Mouse (Mus musculus) intestine, embryonic 14.5 days (tissue): Measurements from ENCODE around the gene Xpo4. TPM values are rescaled to one million over a fixed set of nuclear protein-coding genes. Genes with fewer than 3 reads are reported as not detected.

Experiments
- ATAC-seq: fragments of 200-750 bp; cut with Nextera tagmentation; replicated peaks from 2 replicates; pipeline ENCODE4 v1.8.0; 2017; ENCODE audit warnings: low read depth, moderate number of reproducible peaks, moderate TSS enrichment, moderate library complexity; ENCODE audit not compliant: low FRiP score, low TSS enrichment
- DNase-seq: peaks from one replicate; pipeline ENCODE4 v3.0.0-alpha.2; 2018; ENCODE audit warnings: low spot score
- H3K27ac ChIP-seq: fragments of 300-500 bp; sonication (generic); 2 replicates; pipeline ENCODE4 v1.5.1; 2014; ENCODE audit warnings: low read depth, mild to moderate bottlenecking, control low read depth
- H3K27me3 ChIP-seq: fragments of 300-500 bp; sonication (generic); replicated peaks from 2 replicates; pipeline ENCODE4 v1.6.1; 2014; ENCODE audit warnings: low read length, control low read depth; ENCODE audit not compliant: control insufficient read depth, insufficient read depth
- H3K36me3 ChIP-seq: fragments of 300-500 bp; sonication (generic); 2 replicates; pipeline ENCODE4 v1.6.1; 2014; ENCODE audit warnings: low read length, control low read depth; ENCODE audit not compliant: control insufficient read depth, insufficient read depth
- H3K4me1 ChIP-seq: fragments of 300-500 bp; sonication (generic); replicated peaks from 2 replicates; pipeline ENCODE4 v1.6.1; 2014; ENCODE audit warnings: low read length, control low read depth, mixed read lengths; ENCODE audit not compliant: control insufficient read depth, insufficient read depth
- H3K4me2 ChIP-seq: fragments of 300-500 bp; sonication (generic); 2 replicates; pipeline ENCODE4 v1.6.1; 2014; ENCODE audit warnings: low read length
- H3K4me3 ChIP-seq: fragments of 300-500 bp; sonication (generic); 2 replicates; pipeline ENCODE4 v1.5.1; 2014; ENCODE audit warnings: low read depth, low read length, control low read depth, mixed read lengths
- H3K9ac ChIP-seq: fragments of 300-500 bp; sonication (generic); 2 replicates; pipeline ENCODE4 v1.6.1; 2014; ENCODE audit warnings: mild to moderate bottlenecking, low read length
- H3K9me3 ChIP-seq: fragments of 300-500 bp; sonication (generic); 2 replicates; pipeline ENCODE4 v1.6.1; 2016; ENCODE audit warnings: low read length, control low read depth; ENCODE audit not compliant: control insufficient read depth
- WGBS: fragments of 180-500 bp; shearing (Covaris S2); extraction: QIAGEN DNeasy Blood & Tissue Kit; methylation state at CpG from one replicate; pipeline ENCODE4 v1.1.7; 2014; 5-methylcytosine and 5-hydroxymethylcytosine counted together
- polyA plus RNA-seq: library from polyadenylated mRNA; unstranded; fragments of >200 nt; fragmentation: Nextera tagmentation; extraction: Ambion mirVana; gene quantifications from 2 replicates; pipeline ENCODE4 v1.2.1, GENCODE M21; 2014

Xpo4 gene
- 34.9 and 37.6 TPM in 2 replicates for polyA plus RNA-seq

- H3K4me2 ChIP-seq = peak within 1 kb of the TSS; percentile 91
- peak within 1 kb of the TSS; percentile 81 for H3K9ac ChIP-seq
- WGBS = under 1% methylated on average over 80 of the region's 80 CpGs
These were observed at the start of gene Xpo4 for GRCm38 (mm10) chr14:57664822-57665627. Xpo4 (minus strand) TSS chr14:57665430.

GRCm38 (mm10) chr14:57712884-57713283 is 47.7 kb upstream of the Xpo4 start:
- Histone ChIP-seq H3K36me3 (peaks cover 14% of the 10 kb centered on the region), H3K27ac (no peak overlapping the region), H3K4me1 (peaks cover 12% of the 10 kb centered on the region; the same call in 1 of the 2 replicates), H3K9me3 (no peaks in the 10 kb centered on the region), H3K27me3 (no peaks in the 10 kb centered on the region), H3K4me3 (no peak overlapping the region), H3K9ac (no peak overlapping the region), H3K4me2 (no peak overlapping the region)
- DNase-seq = no peak
- 88% methylated on average over 1 of the region's 1 CpGs for WGBS
- no peak for ATAC-seq

More at GRCm38 (mm10) chr14:57664822-57665627, at the start of gene Xpo4:
- DNase-seq (peak; percentile 90), ATAC-seq (peak; percentile 94)
- no peaks in the 10 kb centered on the region for H3K9me3 ChIP-seq
- H3K4me3 ChIP-seq = peak within 1 kb of the TSS; percentile 80
- H3K27ac ChIP-seq = peak within 1 kb of the TSS; percentile 91
- no peaks in the 10 kb centered on the region for H3K27me3 ChIP-seq
- H3K36me3 ChIP-seq = no peaks in the 10 kb centered on the region
- H3K4me1 ChIP-seq = peaks cover 9% of the 10 kb centered on the region; the same call in 1 of the 2 replicates

GRCm38 (mm10) chr14:57711059-57711458 is 45.8 kb upstream of the Xpo4 start:
- Histone ChIP-seq H3K9ac (no peak overlapping the region), H3K4me1 (peaks cover 15% of the 10 kb centered on the region; the same call in 1 of the 2 replicates), H3K36me3 (peaks cover 6% of the 10 kb centered on the region; the same call in 1 of the 2 replicates), H3K4me2 (no peak overlapping the region), H3K4me3 (no peak overlapping the region), H3K27ac (no peak overlapping the region), H3K27me3 (no peaks in the 10 kb centered on the region), H3K9me3 (no peaks in the 10 kb centered on the region)
- no peak for DNase-seq
- 83% methylated on average over 6 of the region's 6 CpGs for WGBS
- no peak for ATAC-seq

DNA sequence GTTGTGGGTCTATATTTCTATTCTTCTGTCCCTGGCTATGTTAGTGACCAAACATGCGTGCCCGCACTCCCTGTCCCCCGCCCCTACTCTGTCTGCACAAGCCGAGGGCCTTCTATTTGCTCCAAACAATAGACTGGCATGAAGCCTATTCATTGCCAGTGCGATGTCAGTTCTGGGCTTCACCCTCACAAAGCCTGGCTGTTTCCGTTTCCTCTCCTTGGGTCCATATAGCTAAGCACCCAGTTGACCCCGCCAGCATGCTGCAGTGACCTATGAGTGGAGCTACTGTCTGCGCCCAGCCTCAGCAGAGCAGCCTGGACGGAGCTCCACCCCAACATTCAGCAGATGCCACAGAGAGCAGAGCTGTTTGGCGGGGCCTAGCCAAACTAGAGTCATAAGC is 43.9 kb upstream of the Xpo4 start:
- Histone ChIP-seq H3K4me2 (no peak overlapping the region), H3K9ac (no peak overlapping the region), H3K36me3 (peaks cover 13% of the 10 kb centered on the region; the same call in 1 of the 2 replicates), H3K4me1 (peaks cover 15% of the 10 kb centered on the region; the same call in 1 of the 2 replicates), H3K4me3 (no peak overlapping the region), H3K27me3 (no peaks in the 10 kb centered on the region), H3K9me3 (no peaks in the 10 kb centered on the region), H3K27ac (no peak overlapping the region)
- DNase-seq = no peak
- ATAC-seq = no peak
- WGBS = 73% methylated on average over 10 of the region's 10 CpGs

- WGBS = 75% methylated on average over 7 of the region's 7 CpGs
- no peak overlapping the region for H3K4me3 ChIP-seq
- DNase-seq = no peak
- no peak overlapping the region for H3K4me2 ChIP-seq
- H3K4me1 ChIP-seq = peaks cover 15% of the 10 kb centered on the region; the same call in 1 of the 2 replicates
- H3K36me3 ChIP-seq = peaks cover 13% of the 10 kb centered on the region; the same call in 1 of the 2 replicates
- H3K9me3 ChIP-seq = no peaks in the 10 kb centered on the region
- no peak overlapping the region for H3K27ac ChIP-seq
- H3K9ac ChIP-seq = no peak overlapping the region
- ATAC-seq = no peak
- no peaks in the 10 kb centered on the region for H3K27me3 ChIP-seq
These were observed 43.4 kb upstream of the Xpo4 start for GRCm38 (mm10) chr14:57708580-57708979.

- WGBS = 61% methylated on average over 18 of the region's 18 CpGs
- DNase-seq = no peak
- Histone ChIP-seq H3K36me3 (peaks cover 18% of the 10 kb centered on the region; the same call in 1 of the 2 replicates), H3K27ac (peak overlapping the region; percentile 20), H3K9ac (no peak overlapping the region), H3K4me3 (no peak overlapping the region), H3K4me1 (peaks cover 15% of the 10 kb centered on the region; the same call in 1 of the 2 replicates), H3K9me3 (no peaks in the 10 kb centered on the region), H3K27me3 (no peaks in the 10 kb centered on the region), H3K4me2 (no peak overlapping the region)
- no peak for ATAC-seq
These were observed 42.1 kb upstream of the Xpo4 start for GRCm38 (mm10) chr14:57707100-57707893.

DNA sequence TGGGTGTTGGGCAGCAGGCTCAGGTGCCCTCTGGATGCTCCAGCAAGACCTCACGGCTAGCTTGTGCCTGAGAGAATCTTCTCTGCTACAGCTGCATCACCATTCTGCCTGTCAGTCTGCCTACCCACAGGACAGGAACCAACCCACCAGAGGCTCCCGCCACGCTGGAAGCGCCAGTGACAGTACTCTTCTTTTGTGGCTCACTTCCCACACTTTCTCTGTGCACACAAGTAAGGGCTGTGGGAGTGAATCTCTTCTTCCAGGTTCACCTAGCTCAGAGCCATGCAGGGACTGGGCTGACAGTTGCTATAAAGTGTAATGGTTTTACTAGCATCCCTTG is 41.5 kb upstream of the Xpo4 start:
- H3K27ac ChIP-seq = no peak overlapping the region
- H3K4me1 ChIP-seq = peaks cover 15% of the 10 kb centered on the region; the same call in 1 of the 2 replicates
- no peak overlapping the region for H3K4me3 ChIP-seq
- ATAC-seq (no peak), DNase-seq (no peak)
- H3K4me2 ChIP-seq = no peak overlapping the region
- WGBS = 86% methylated on average over 4 of the region's 4 CpGs
- no peaks in the 10 kb centered on the region for H3K27me3 ChIP-seq
- H3K9ac ChIP-seq = no peak overlapping the region
- H3K9me3 ChIP-seq = no peaks in the 10 kb centered on the region
- peaks cover 23% of the 10 kb centered on the region for H3K36me3 ChIP-seq

- Histone ChIP-seq H3K9ac (no peak overlapping the region), H3K9me3 (no peaks in the 10 kb centered on the region), H3K27ac (no peak overlapping the region), H3K4me3 (no peak overlapping the region), H3K4me2 (no peak overlapping the region), H3K36me3 (peaks cover 26% of the 10 kb centered on the region), H3K4me1 (peaks cover 15% of the 10 kb centered on the region; the same call in 1 of the 2 replicates), H3K27me3 (no peaks in the 10 kb centered on the region)
- ATAC-seq = no peak
- 84% methylated on average over 4 of the region's 4 CpGs for WGBS
- no peak for DNase-seq
These were observed 40.5 kb upstream of the Xpo4 start for GRCm38 (mm10) chr14:57705759-57706158.
